In genomic region chr11:23359687-23360235, GRCm38 (mm10) we compare ENCODE assay signal across 6 mouse cellular contexts. TPM values are rescaled to one million over a fixed set of nuclear protein-coding genes. Genes with fewer than 3 reads are reported as not detected.
A peak's percentile ranks its signal among the peaks of the same experiment; 100 is the strongest.
DNase-seq lines count a peak whose midpoint lies in the region; ATAC-seq and TF ChIP-seq lines count a peak whose summit lies in the region.
"Not testable (repeated sequence)": the region's sequence is repeated elsewhere in the genome, so short reads cannot be mapped to it uniquely, and the experiment has no call there.

No protein-coding gene starts in this region.

- not testable (repeated sequence) for H3K9ac ChIP-seq in heart, embryonic 11.5 days (ENCODE audit: low read depth, low read length); heart, embryonic 13.5 days; liver, embryonic 13.5 days

- H3K27me3 ChIP-seq in heart, embryonic 11.5 days (ENCODE audit: control insufficient read depth, insufficient read depth, low read length); heart, embryonic 13.5 days (replicated peaks); liver, embryonic 13.5 days: not testable (repeated sequence)

- not testable (repeated sequence) for H3K36me3 ChIP-seq in heart, embryonic 11.5 days (ENCODE audit: control insufficient read depth, insufficient read depth, low read length)
- H3K36me3 ChIP-seq in heart, embryonic 13.5 days = peaks cover 63% of the 10 kb centered on the region
- H3K36me3 ChIP-seq in liver, embryonic 13.5 days = peaks cover 48% of the 10 kb centered on the region

- ATAC-seq in heart, embryonic 11.5 days (replicated peaks; ENCODE audit: insufficient number of reproducible peaks, low FRiP score, low TSS enrichment) = 0 out of 2 replicates have a peak, but pooled peaks have one; percentile 49
- not testable (repeated sequence) for ATAC-seq in heart, embryonic 13.5 days (ENCODE audit: extremely low read depth, insufficient number of reproducible peaks, low FRiP score, low TSS enrichment)
- ATAC-seq in liver, embryonic 13.5 days (ENCODE audit: low read depth) = peak; percentile 41; the same call in 1 of the 2 replicates
- peak; percentile 57 for ATAC-seq in megakaryocyte-erythroid progenitor cell, adult 5-6 weeks (replicated peaks; ENCODE audit: low FRiP score, low TSS enrichment, poor library complexity, severe bottlenecking)

- 0 out of 2 replicates have a peak, but pooled peaks have one; percentile 16 for TF ChIP-seq CTCF in layer of hippocampus, adult 2 months (conservative IDR thresholded peaks at IDR 0.05)

- not testable (repeated sequence) for H3K4me1 ChIP-seq in heart, embryonic 11.5 days (ENCODE audit: control insufficient read depth, insufficient read depth, low read length); liver, embryonic 13.5 days (replicated peaks)
- H3K4me1 ChIP-seq in heart, embryonic 13.5 days = peaks cover 10% of the 10 kb centered on the region; the same call in 1 of the 2 replicates

- not testable (repeated sequence) for H3K4me2 ChIP-seq in heart, embryonic 11.5 days; heart, embryonic 13.5 days; liver, embryonic 13.5 days

- not testable (repeated sequence) for H3K9me3 ChIP-seq in heart, embryonic 11.5 days (replicated peaks; ENCODE audit: control insufficient read depth, low read length); heart, embryonic 13.5 days; liver, embryonic 13.5 days (replicated peaks)

- H3K27ac ChIP-seq in heart, embryonic 11.5 days (ENCODE audit: low read depth, low read length) = peak overlapping the region; percentile 29; the same call in 1 of the 2 replicates
- H3K27ac ChIP-seq in heart, embryonic 13.5 days (replicated peaks) = peak overlapping the region; percentile 29
- not testable (repeated sequence) for H3K27ac ChIP-seq in layer of hippocampus, adult 2 months; liver, embryonic 13.5 days

- WGBS in heart, embryonic 11.5 days (ENCODE audit: insufficient replicate concordance) = 16% methylated on average over 1 of the region's 1 CpGs
- 8% methylated on average over 1 of the region's 1 CpGs for WGBS in heart, embryonic 13.5 days
- WGBS in liver, embryonic 13.5 days (ENCODE audit: insufficient replicate concordance) = 55% methylated on average over 1 of the region's 1 CpGs

- peak; percentile 23 for DNase-seq in MN1 (ENCODE audit: low spot score)
- DNase-seq in layer of hippocampus, adult 2 months (ENCODE audit: low spot score in 2 of 2); liver, embryonic 13.5 days: not testable (repeated sequence)

- H3K4me3 ChIP-seq in heart, embryonic 11.5 days (ENCODE audit: low read depth, low read length); heart, embryonic 13.5 days; layer of hippocampus, adult 2 months; liver, embryonic 13.5 days (replicated peaks): not testable (repeated sequence)

RNA-seq across cellular contexts. Expression of gene Usp34, which starts 53.1 kb away (rescaled TPM):
- 23.7 and 26.8 TPM in 2 replicates for polyA plus RNA-seq in heart, embryonic 11.5 days (2014; fragmentation: Nextera tagmentation; extraction: Ambion mirVana)
- 14.0 and 14.6 TPM in 2 replicates for polyA plus RNA-seq in heart, embryonic 13.5 days (2015; fragmentation: Nextera tagmentation; extraction: Ambion mirVana)
- 10 to 100 TPM; 88.0 to 92.1 TPM for total RNA-seq in layer of hippocampus, adult 2 months (2021)
- 9.4 and 9.5 TPM in 2 replicates for polyA plus RNA-seq in liver, embryonic 13.5 days (2015; fragmentation: Nextera tagmentation; extraction: Ambion mirVana)
- total RNA-seq in megakaryocyte-erythroid progenitor cell, adult 5-6 weeks (2014; fragmentation: Nextera tagmentation) = 50.7 and 76.1 TPM in 2 replicates
- total RNA-seq in megakaryocyte-erythroid progenitor cell, adult 5-6 weeks (2017) = 31.9 and 59.4 TPM in 2 replicates
